Mouse (Mus musculus): ENCODE data around the gene Map2k7.

GRCm38 (mm10) chr8:4249213-4249612 lies 10.7 kb downstream of the Map2k7 start:
- TF ChIP-seq CTCF (IDR thresholded peaks at IDR 0.05; ENCODE audit: extremely low read depth, insufficient read depth, insufficient read length, insufficient replicate concordance) = no peak
- TF ChIP-seq POLR2A (IDR thresholded peaks at IDR 0.05; ENCODE audit: low read depth, low read length) = no peak

All from spleen, adult 2 months (tissue).